Mouse (Mus musculus) hindbrain, embryonic 14.5 days (tissue): Measurements from ENCODE around the gene Csf2rb. TPM values are rescaled to one million over a fixed set of nuclear protein-coding genes. Genes with fewer than 3 reads are reported as not detected.
"Not testable (repeated sequence)": the region's sequence is repeated elsewhere in the genome, so short reads cannot be mapped to it uniquely, and the experiment has no call there.

Experiments
- ATAC-seq: fragments of 200-750 bp; cut with Nextera tagmentation; 2 replicates; pipeline ENCODE4 v1.8.0; 2017; ENCODE audit warnings: moderate number of reproducible peaks, mild to moderate bottlenecking, moderate TSS enrichment, moderate library complexity; ENCODE audit not compliant: low FRiP score
- DNase-seq: peaks from one replicate; pipeline ENCODE4 v3.0.0-alpha.2; 2015; ENCODE audit warnings: low spot score
- H3K27ac ChIP-seq: fragments of 300-500 bp; sonication (generic); 2 replicates; pipeline ENCODE4 v1.5.1; 2014; ENCODE audit warnings: mild to moderate bottlenecking, moderate library complexity
- H3K27me3 ChIP-seq: fragments of 300-500 bp; sonication (generic); 2 replicates; pipeline ENCODE4 v1.6.1; 2014; ENCODE audit warnings: mild to moderate bottlenecking, low read length, mixed read lengths; ENCODE audit not compliant: control insufficient read depth, insufficient read depth
- H3K36me3 ChIP-seq: fragments of 300-500 bp; sonication (generic); replicated peaks from 2 replicates; pipeline ENCODE4 v1.6.1; 2014; ENCODE audit not compliant: control insufficient read depth, insufficient read depth
- H3K4me1 ChIP-seq: fragments of 300-500 bp; sonication (generic); replicated peaks from 2 replicates; pipeline ENCODE4 v1.6.1; 2014; ENCODE audit warnings: antibody characterized with exemption, low read length, mixed read lengths; ENCODE audit not compliant: control insufficient read depth, insufficient read depth
- H3K4me2 ChIP-seq: fragments of 300-500 bp; sonication (generic); replicated peaks from 2 replicates; pipeline ENCODE4 v1.6.1; 2014; ENCODE audit warnings: mild to moderate bottlenecking, moderate library complexity
- H3K4me3 ChIP-seq: fragments of 300-500 bp; sonication (generic); replicated peaks from 2 replicates; pipeline ENCODE4 v1.5.1; 2014; ENCODE audit warnings: mild to moderate bottlenecking, low read length
- H3K9ac ChIP-seq: fragments of 300-500 bp; sonication (generic); 2 replicates; pipeline ENCODE4 v1.6.1; 2014
- H3K9me3 ChIP-seq: fragments of 300-500 bp; sonication (generic); 2 replicates; pipeline ENCODE4 v1.6.1; 2016; ENCODE audit warnings: low read length; ENCODE audit not compliant: control insufficient read depth
- WGBS: fragments of 180-500 bp; shearing (Covaris S2); extraction: QIAGEN DNeasy Blood & Tissue Kit; methylation state at CpG from one replicate; pipeline ENCODE4 v1.1.7; 2014; 5-methylcytosine and 5-hydroxymethylcytosine counted together
- polyA plus RNA-seq: library from polyadenylated mRNA; unstranded; fragments of >200 nt; fragmentation: Nextera tagmentation; extraction: Ambion mirVana; gene quantifications from 2 replicates; pipeline ENCODE4 v1.2.1, GENCODE M21; 2014

Csf2rb gene
- polyA plus RNA-seq, 1 experiment from 2014 or later = 1.1 TPM

DNA sequence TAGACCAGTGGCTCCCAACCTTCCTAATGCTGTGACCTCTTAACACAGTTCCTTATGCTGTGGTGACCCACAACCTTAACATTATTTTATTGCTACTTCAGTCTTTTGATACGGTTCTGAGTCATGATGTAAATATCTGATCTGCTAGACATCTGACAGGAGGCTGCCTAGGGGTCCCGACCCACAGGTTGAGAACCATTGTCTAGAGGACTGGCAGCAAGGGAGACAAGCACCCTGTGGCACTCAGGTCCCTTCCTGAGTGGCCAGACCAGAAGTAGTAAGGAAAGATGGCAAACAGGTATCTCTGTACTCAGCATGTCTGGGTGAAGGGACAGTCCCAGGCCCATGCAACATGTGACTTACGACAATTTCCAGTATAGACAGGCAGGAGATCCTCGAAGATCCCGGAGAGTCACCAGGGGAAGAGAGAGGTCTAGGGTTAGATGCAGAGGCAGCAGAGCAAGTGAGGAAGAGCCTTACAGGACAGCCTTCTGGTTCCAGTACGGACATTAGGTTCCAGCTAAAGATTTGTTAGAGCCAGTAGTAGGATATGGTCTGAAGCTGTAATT is 21.8 kb upstream of the Csf2rb start:
- no peak for DNase-seq
- no peaks in the 10 kb centered on the region for H3K27me3 ChIP-seq
- no peak overlapping the region for H3K9ac ChIP-seq
- no peaks in the 10 kb centered on the region for H3K4me1 ChIP-seq
- 95% methylated on average over 6 of the region's 6 CpGs for WGBS
- no peak overlapping the region for H3K4me2 ChIP-seq
- H3K36me3 ChIP-seq = no peaks in the 10 kb centered on the region
- ATAC-seq = no peak
- H3K4me3 ChIP-seq = no peak overlapping the region
- no peak overlapping the region for H3K27ac ChIP-seq
- no peaks in the 10 kb centered on the region for H3K9me3 ChIP-seq

DNA sequence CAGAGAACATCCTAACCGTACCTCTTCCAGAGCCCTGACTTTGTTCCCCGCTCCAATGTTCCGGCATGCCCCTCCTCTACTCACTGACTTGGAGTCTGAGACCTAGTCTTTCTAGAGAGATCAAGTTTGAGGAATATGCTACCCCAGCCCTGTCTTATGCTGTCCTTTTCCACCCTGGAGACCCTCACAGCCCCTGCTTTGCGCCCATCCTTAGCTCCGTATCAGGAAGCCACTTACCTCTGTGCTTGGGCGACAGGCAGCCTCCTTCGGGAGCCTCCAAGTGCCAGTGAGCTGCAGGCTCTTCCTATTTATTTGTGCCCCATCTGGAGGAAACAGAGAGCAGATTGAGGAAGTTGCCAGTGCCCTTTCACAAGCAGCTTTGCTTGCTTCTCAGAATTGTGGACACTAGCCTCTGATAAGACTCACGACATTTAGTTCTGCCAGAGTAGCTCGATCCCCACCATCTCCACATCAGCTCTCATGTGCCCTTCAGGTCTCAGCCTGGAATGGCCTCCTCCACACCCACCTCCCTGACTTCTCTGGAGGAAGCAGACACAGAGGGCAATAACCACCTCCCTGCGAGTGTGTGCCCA is 20.1 kb upstream of the Csf2rb start, which contains the start of gene Csf2rb2:
Gene Csf2rb2, minus strand, starts transcription at position 381 of the 593 bp plus-strand sequence.
- Histone ChIP-seq H3K4me1 (no peaks in the 10 kb centered on the region), H3K27me3 (no peaks in the 10 kb centered on the region), H3K9ac (no peak within 1 kb of the TSS), H3K36me3 (no peaks in the 10 kb centered on the region), H3K4me3 (no peak within 1 kb of the TSS), H3K27ac (no peak within 1 kb of the TSS), H3K4me2 (no peak within 1 kb of the TSS), H3K9me3 (no peaks in the 10 kb centered on the region)
- no peak for ATAC-seq
- DNase-seq = no peak
- WGBS = 87% methylated on average over 10 of the region's 10 CpGs

DNA sequence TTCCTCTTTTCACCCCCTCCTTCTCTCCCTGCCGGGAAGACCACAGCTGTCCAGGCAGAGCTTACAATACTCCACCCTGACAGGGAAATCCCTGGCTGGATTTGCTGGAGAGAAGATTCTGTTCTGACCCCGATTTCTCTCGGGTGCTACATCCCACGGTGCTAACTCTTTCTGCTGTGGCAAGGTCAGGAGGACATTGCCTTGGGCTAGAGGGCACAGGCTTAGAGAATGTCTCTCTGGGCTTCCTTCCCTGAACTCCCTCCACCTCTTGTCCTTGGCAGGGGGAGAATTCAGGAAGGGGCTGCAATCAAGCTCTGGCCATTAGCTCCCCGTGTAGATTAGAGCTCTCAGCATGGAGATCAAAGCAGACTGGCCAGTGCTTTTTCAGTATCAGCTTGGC is 15.7 kb upstream of the Csf2rb start:
- no peaks in the 10 kb centered on the region for H3K36me3 ChIP-seq
- H3K27ac ChIP-seq = no peak overlapping the region
- 62% methylated on average over 5 of the region's 5 CpGs for WGBS
- H3K9me3 ChIP-seq = no peaks in the 10 kb centered on the region
- no peaks in the 10 kb centered on the region for H3K27me3 ChIP-seq
- no peaks in the 10 kb centered on the region for H3K4me1 ChIP-seq
- no peak overlapping the region for H3K9ac ChIP-seq
- no peak overlapping the region for H3K4me2 ChIP-seq
- no peak for DNase-seq
- no peak for ATAC-seq
- H3K4me3 ChIP-seq = no peak overlapping the region

DNA sequence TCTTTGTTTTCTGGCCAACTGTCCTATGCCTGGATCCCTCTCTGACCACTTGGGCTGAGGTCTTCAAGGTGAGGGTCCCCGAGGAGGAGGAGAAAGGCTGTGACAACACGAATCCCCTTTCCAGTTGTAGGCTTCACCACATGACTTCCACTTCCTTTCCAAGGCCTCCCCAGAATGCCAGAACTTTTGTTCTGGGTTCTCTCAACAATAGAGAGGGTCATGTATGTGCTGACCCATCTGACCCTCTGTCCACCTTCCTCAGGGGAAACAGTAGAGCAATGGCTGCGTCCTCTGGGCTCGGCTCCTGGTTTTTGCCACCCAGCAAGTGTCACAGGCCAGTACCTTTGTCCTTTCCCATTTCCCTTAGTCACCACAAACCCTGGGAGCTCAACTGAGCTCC is 14.6 kb upstream of the Csf2rb start:
- DNase-seq (no peak), ATAC-seq (no peak)
- no peak overlapping the region for H3K4me3 ChIP-seq
- H3K9ac ChIP-seq = no peak overlapping the region
- 75% methylated on average over 4 of the region's 4 CpGs for WGBS
- H3K4me2 ChIP-seq = no peak overlapping the region
- H3K27ac ChIP-seq = no peak overlapping the region
- no peaks in the 10 kb centered on the region for H3K27me3 ChIP-seq
- H3K36me3 ChIP-seq = no peaks in the 10 kb centered on the region
- H3K9me3 ChIP-seq = no peaks in the 10 kb centered on the region
- H3K4me1 ChIP-seq = no peaks in the 10 kb centered on the region

DNA sequence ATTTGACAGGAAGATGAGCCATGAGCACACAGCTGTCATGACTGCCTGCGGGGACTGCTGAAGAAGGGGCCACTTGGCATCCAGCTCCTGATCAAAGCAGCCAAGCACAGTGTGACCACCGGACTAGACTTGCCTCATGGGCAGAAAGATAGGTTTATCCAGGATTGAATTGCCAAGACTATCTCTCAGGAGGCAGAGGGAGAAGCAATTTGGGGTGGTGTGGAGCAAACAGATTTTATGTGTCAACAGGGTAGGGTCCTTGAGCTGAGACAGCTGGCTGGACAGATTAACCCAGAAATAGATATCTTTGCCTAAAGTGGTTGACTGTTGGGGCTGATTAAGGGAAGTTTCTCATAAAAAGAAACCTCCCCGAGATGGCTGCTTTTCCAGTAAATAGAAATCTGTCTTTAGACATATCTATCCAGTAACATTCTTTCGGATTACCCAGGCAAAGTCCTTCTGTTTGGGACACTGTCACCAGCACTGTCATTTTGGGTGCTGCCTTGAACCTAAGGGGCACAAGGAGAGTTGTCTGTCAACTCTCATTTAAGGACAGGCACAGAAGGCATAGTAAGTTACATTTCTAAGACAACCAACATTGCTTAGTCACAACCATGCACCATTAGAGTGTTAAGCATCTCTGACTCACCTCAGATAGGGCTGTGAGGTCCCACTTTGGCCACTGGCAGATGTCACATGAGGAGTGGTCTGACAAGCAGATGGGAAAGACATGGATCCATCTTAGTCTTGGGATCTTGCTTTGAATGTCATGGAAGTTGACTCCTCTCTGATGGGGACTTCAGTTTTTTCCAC is 12.9 kb upstream of the Csf2rb start:
- not testable (repeated sequence) for DNase-seq, H3K4me3 ChIP-seq, H3K27me3 ChIP-seq, H3K9me3 ChIP-seq, H3K36me3 ChIP-seq, H3K27ac ChIP-seq, ATAC-seq, H3K4me1 ChIP-seq, H3K4me2 ChIP-seq, H3K9ac ChIP-seq
- WGBS = 75% methylated on average over 4 of the region's 4 CpGs

DNA sequence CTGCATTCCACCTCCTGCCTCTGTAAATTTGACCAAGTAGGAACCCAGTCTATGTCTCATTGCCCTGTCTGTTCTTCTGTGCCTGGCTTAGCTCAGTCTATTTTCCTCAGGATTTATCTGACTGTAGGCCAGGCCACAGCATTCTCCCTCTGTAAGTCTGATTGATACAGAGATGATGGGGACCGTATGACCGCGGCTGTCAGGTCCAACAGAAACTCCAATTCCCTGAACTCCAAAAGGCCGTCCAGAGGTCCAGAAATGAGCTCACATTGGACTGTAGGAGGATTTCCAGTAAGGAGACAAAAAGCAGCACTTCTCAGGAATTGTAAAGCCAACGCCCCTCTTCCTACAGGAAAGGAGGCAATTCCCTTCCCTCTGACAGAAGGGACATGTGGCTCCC is 11.9 kb upstream of the Csf2rb start:
- not testable (repeated sequence) for H3K27me3 ChIP-seq, ATAC-seq, DNase-seq, H3K4me3 ChIP-seq, H3K36me3 ChIP-seq, H3K27ac ChIP-seq, H3K4me1 ChIP-seq, H3K9ac ChIP-seq, H3K9me3 ChIP-seq, H3K4me2 ChIP-seq
- WGBS = 83% methylated on average over 5 of the region's 5 CpGs

DNA sequence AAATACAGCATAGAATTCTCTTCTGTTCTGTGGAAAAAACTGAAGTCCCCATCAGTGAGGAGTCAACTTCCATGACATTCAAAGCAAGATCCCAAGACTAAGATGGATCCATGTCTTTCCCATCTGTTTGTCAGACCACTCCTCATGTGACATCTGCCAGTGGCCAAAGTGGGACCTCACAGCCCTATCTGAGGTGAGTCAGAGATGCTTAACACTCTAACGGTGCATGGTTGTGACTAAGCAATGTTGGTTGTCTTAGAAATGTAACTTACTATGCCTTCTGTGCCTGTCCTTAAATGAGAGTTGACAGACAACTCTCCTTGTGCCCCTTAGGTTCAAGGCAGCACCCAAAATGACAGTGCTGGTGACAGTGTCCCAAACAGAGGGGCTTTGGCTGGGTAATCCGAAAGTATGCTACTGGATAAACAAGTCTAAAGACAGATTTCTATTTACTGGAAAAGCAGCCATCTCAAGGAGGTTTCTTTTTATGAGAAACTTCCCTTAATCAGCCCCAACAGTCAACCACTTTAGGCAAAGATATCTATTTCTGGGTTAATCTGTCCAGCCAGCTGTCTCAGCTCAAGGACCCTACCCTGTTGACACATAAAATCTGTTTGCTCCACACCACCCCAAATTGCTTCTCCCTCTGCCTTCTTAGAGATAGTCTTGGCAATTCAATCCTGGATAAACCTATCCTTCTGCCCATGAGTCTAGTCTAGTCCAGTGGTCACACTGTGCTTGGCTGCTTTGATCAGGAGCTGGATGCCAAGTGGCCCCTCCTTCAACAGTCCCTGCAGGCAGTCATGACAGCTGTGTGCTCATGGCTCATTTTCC is 7.0 kb upstream of the Csf2rb start:
- not testable (repeated sequence) for ATAC-seq, H3K4me1 ChIP-seq, H3K4me3 ChIP-seq, H3K36me3 ChIP-seq, H3K9ac ChIP-seq, H3K9me3 ChIP-seq, DNase-seq, H3K27ac ChIP-seq, H3K4me2 ChIP-seq, H3K27me3 ChIP-seq
- WGBS = 93% methylated on average over 2 of the region's 2 CpGs

DNA sequence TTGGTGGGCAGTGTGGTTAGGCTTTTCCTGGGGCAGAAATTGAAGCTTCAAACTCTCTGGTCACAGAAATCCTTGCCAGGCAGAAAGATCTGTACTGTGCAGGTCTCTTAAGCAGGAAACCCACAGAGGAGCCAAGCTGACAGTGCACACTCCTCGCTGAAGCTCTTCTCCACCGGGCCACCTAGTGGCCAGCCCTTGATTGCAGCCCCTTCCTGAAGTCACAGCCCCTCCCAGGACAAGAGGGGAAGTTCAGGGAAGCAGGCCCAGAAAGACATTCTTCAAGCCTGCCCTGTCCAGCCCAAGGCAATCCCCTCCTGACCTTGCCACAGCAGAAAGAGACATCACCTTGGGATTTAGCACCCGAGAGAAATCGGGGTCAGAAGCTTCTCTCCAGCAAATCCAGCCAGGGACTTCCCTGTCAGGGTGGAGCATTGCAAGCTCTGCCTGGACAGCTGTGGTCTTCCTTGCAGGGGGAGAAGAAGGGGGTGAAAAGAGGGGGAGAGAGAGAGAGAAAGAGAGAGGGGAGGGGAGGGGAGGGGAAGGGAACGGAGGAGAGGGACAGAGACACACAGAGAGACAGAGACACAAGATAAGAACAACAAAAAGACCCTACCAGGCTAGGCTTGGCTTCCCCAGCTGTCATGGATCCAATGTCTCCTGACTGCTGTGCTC is 4.6 kb upstream of the Csf2rb start:
- no peak overlapping the region for H3K27ac ChIP-seq
- no peaks in the 10 kb centered on the region for H3K27me3 ChIP-seq
- ATAC-seq = no peak; the same call in 1 of the 2 replicates
- WGBS = 27% methylated on average over 5 of the region's 5 CpGs
- no peaks in the 10 kb centered on the region for H3K4me1 ChIP-seq
- DNase-seq = peak; percentile 68
- H3K9me3 ChIP-seq = no peaks in the 10 kb centered on the region
- H3K36me3 ChIP-seq = no peaks in the 10 kb centered on the region
- H3K4me3 ChIP-seq = no peak overlapping the region
- H3K9ac ChIP-seq = no peak overlapping the region
- no peak overlapping the region for H3K4me2 ChIP-seq
